Mouse (Mus musculus): ENCODE data around the gene Gm20834. TPM values are rescaled to one million over a fixed set of nuclear protein-coding genes. Genes with fewer than 3 reads are reported as not detected.

Gene Gm20834
- polyA plus RNA-seq (2015; fragmentation: Illumina TruSeq; extraction: RNeasy Lipid Tissue Mini Kit (QIAGEN cat#74804); ENCODE audit: insufficient read depth, low replicate concordance): not detected

DNA sequence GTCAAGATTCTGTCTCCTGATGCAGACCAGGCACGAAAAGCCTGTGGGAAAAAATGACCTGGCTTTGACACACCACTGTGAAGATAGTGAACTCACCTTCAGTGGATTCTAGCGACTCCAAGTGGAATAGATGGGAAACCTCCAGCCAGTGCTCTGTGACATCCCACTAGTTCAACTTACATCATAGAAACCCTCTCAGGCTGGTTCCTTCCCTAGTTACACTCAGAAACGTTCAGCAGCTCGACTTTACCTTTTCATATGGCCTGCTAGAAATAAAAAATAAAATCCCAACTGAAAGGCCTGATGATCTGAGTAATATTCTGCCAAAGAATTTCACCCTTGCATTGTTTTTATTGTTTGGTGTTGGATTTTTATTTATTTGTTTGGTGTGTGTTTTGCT is at the start of gene Gm20834:
TSS of gene Gm20834 (minus strand) at position 101 of the 400 bp plus-strand sequence.

Other genes with a start within 250 kb of the Gm20834 start
- gene Gm21310, start 177.4 kb downstream of the Gm20834 start, polyA plus RNA-seq (2015; fragmentation: Illumina TruSeq; extraction: RNeasy Lipid Tissue Mini Kit (QIAGEN cat#74804); ENCODE audit: insufficient read depth, low replicate concordance): not detected
- gene Gm28510, start 88.1 kb upstream of the Gm20834 start, polyA plus RNA-seq (2015; fragmentation: Illumina TruSeq; extraction: RNeasy Lipid Tissue Mini Kit (QIAGEN cat#74804); ENCODE audit: insufficient read depth, low replicate concordance): not detected
- gene Gm20737, start 211.5 kb upstream of the Gm20834 start, polyA plus RNA-seq (2015; fragmentation: Illumina TruSeq; extraction: RNeasy Lipid Tissue Mini Kit (QIAGEN cat#74804); ENCODE audit: insufficient read depth, low replicate concordance): not detected
- gene Gm21775, start 228.9 kb upstream of the Gm20834 start, polyA plus RNA-seq (2015; fragmentation: Illumina TruSeq; extraction: RNeasy Lipid Tissue Mini Kit (QIAGEN cat#74804); ENCODE audit: insufficient read depth, low replicate concordance): not detected

All from spleen, adult 10 weeks (tissue).